Mouse (Mus musculus) gastrocnemius, postnatal 36 days (tissue): ENCODE data around the gene Tpcn1. TPM values are rescaled to one million over a fixed set of nuclear protein-coding genes. Genes with fewer than 3 reads are reported as not detected.

ENCODE experiments used
- DNase-seq, 2 experiments: peaks; one replicate each; pipeline ENCODE4 v3.0.0; 2022
- intact Hi-C: fragments of 180-260 bp; cut with DNase I; formaldehyde crosslinking; loops from one replicate; pipeline ENCODE4 v1.15.1; 2025
- long read RNA-seq, 2 experiments: library from polyadenylated mRNA; stranded (forward); transcript quantifications; one replicate each; pipeline ENCODE4 v2.0.0; 2021
- total RNA-seq, 2 experiments: library from RNA; stranded (reverse); gene quantifications; 2 replicates each; pipeline ENCODE4 v1.2.3; 2021

The Tpcn1 gene
- 10 to 100 TPM; 35.2 to 44.6 TPM for total RNA-seq
- long read RNA-seq, experiment 1, full-length matches to known transcripts = 2 of 13 reads
- long read RNA-seq, experiment 1, partial matches to known transcripts = 0 of 13 reads
- long read RNA-seq, experiment 1, other reads (novel, unspliced or antisense) = 11 of 13 reads
- long read RNA-seq, experiment 2, partial matches to known transcripts = 0 of 14 reads
- long read RNA-seq, experiment 2, other reads (novel, unspliced or antisense) = 14 of 14 reads

- peak; percentile 99 to 100 for DNase-seq
- intact Hi-C loops = loop anchor here (5.0 kb wide), 1 partner anchor 81 kb away; no protein-coding TSS in a partner anchor
Observed at GRCm38 (mm10) chr5:120588569-120589094, at the start of gene Tpcn1, which contains the start of gene Iqcd. Gene Tpcn1 (minus strand): TSS chr5:120588673. Gene Iqcd (plus strand): TSS chr5:120589016.

GRCm38 (mm10) chr5:120635633-120636032 is 47.2 kb upstream of the Tpcn1 start:
- intact Hi-C loops = no loop called here
- no peak for DNase-seq

- no peak for DNase-seq
- intact Hi-C loops = no loop called here
Observed at GRCm38 (mm10) chr5:120634860-120635259, 46.4 kb upstream of the Tpcn1 start.

- no peak for DNase-seq
Observed at GRCm38 (mm10) chr5:120634131-120634530, 45.7 kb upstream of the Tpcn1 start, which contains the start of gene Cfap73. Gene Cfap73 (minus strand): TSS chr5:120634235.

GRCm38 (mm10) chr5:120631892-120632291 is 43.4 kb upstream of the Tpcn1 start:
- intact Hi-C loops = no loop called here
- DNase-seq = no peak

More at GRCm38 (mm10) chr5:120634131-120634530, 45.7 kb upstream of the Tpcn1 start, which contains the start of gene Cfap73:
- intact Hi-C loops = no loop called here

- no peak for DNase-seq
- intact Hi-C loops = no loop called here
Observed at GRCm38 (mm10) chr5:120631128-120631527, 42.7 kb upstream of the Tpcn1 start.

- DNase-seq = no peak
- intact Hi-C loops = no loop called here
Observed at GRCm38 (mm10) chr5:120628624-120629023, 40.2 kb upstream of the Tpcn1 start.

- no peak for DNase-seq
- intact Hi-C loops = no loop called here
Observed at GRCm38 (mm10) chr5:120627515-120628300, 39.2 kb upstream of the Tpcn1 start.

GRCm38 (mm10) chr5:120626399-120626798 is 37.9 kb upstream of the Tpcn1 start:
- no peak for DNase-seq
- intact Hi-C loops = no loop called here

GRCm38 (mm10) chr5:120624427-120624826 is 36.0 kb upstream of the Tpcn1 start:
- intact Hi-C loops = no loop called here
- DNase-seq = no peak

- intact Hi-C loops = no loop called here
- DNase-seq = no peak
Observed at GRCm38 (mm10) chr5:120622198-120622851, 33.9 kb upstream of the Tpcn1 start.

GRCm38 (mm10) chr5:120621846-120622197 is 33.3 kb upstream of the Tpcn1 start:
- DNase-seq = no peak
- intact Hi-C loops = loop anchor here (1.0 kb wide), 1 partner anchor 93 kb away; no protein-coding TSS in a partner anchor

- no peak for DNase-seq
- intact Hi-C loops = loop anchor here (1.0 kb wide), 1 partner anchor 94 kb away; no protein-coding TSS in a partner anchor
Observed at GRCm38 (mm10) chr5:120621078-120621765, 32.7 kb upstream of the Tpcn1 start.

- DNase-seq = peak; percentile 75 to 79
- intact Hi-C loops = loop anchor here (1.0 kb wide), 1 partner anchor 95 kb away; no protein-coding TSS in a partner anchor
Observed at GRCm38 (mm10) chr5:120620375-120621077, 32.1 kb upstream of the Tpcn1 start.

- intact Hi-C loops = loop anchor here (1.0 kb wide), 1 partner anchor 54 kb away; no protein-coding TSS in a partner anchor
- no peak for DNase-seq
Observed at GRCm38 (mm10) chr5:120619201-120619600, 30.7 kb upstream of the Tpcn1 start.

- intact Hi-C loops = loop anchor here (1.0 kb wide), 1 partner anchor 55 kb away; no protein-coding TSS in a partner anchor
- DNase-seq = no peak
Observed at GRCm38 (mm10) chr5:120618778-120619177, 30.3 kb upstream of the Tpcn1 start.

GRCm38 (mm10) chr5:120615903-120616302 is 27.4 kb upstream of the Tpcn1 start:
- intact Hi-C loops = no loop called here
- no peak for DNase-seq

- intact Hi-C loops = no loop called here
- DNase-seq = peak; percentile 99 to 100
Observed at GRCm38 (mm10) chr5:120612822-120613604, 24.5 kb upstream of the Tpcn1 start.

GRCm38 (mm10) chr5:120612442-120612821 is 24.0 kb upstream of the Tpcn1 start, which contains the start of the genes Rita1 and Ddx54:
Gene Rita1 (minus strand): TSS chr5:120612589.
Gene Ddx54 (plus strand): TSS chr5:120612739.
- intact Hi-C loops = no loop called here
- DNase-seq = peak; percentile 95 to 98
